Mouse (Mus musculus): ENCODE results near the gene Fam124b.

DNA sequence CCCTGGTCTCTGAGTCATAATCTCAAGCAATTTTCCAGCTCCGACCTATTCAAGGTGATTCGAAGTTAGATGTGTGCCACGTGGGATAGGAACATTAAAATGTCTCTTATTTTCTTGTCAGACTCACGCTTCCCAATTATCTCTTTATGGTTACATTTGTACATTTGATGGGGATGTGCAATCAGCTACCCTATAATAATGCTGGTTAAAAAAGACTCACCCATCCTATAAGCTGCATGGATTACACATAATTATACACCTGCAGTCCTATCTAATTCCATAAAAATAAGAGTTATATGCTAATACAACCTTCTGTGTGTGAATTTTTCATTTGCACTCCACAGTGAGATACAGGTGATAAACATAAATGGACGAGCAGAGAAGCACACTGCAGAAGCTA lies 52.9 kb downstream of the Fam124b start:
- TF ChIP-seq CTCF (IDR thresholded peaks at IDR 0.05; ENCODE audit: low read depth, low read length) (no peak), POLR2A (IDR thresholded peaks at IDR 0.05; ENCODE audit: insufficient read depth, low read length) (no peak)
